Mouse (Mus musculus) lung, postnatal 0 days (tissue): ENCODE results near the gene Ankrd27. TPM values are rescaled to one million over a fixed set of nuclear protein-coding genes. Genes with fewer than 3 reads are reported as not detected.

ENCODE experiments used
- ATAC-seq: fragments of 200-750 bp; cut with Nextera tagmentation; 2 replicates; pipeline ENCODE4 v1.8.0; 2017; ENCODE audit warnings: moderate library complexity
- DNase-seq: peaks from one replicate; pipeline ENCODE4 v3.0.0-alpha.2; 2016; ENCODE audit warnings: low spot score
- H3K27ac ChIP-seq: fragments of 300-500 bp; sonication (generic); 2 replicates; pipeline ENCODE4 v1.5.1; 2014; ENCODE audit warnings: antibody characterized with exemption, mild to moderate bottlenecking, low read length, mixed read lengths
- H3K27me3 ChIP-seq: fragments of 300-500 bp; sonication (generic); replicated peaks from 2 replicates; pipeline ENCODE4 v1.6.1; 2014; ENCODE audit warnings: low read length, mixed read lengths; ENCODE audit not compliant: insufficient read depth
- H3K36me3 ChIP-seq: fragments of 300-500 bp; sonication (generic); 2 replicates; pipeline ENCODE4 v1.6.1; 2014; ENCODE audit warnings: low read length, mixed read lengths; ENCODE audit not compliant: insufficient read depth
- H3K4me1 ChIP-seq: fragments of 300-500 bp; sonication (generic); 2 replicates; pipeline ENCODE4 v1.6.1; 2014; ENCODE audit warnings: antibody characterized with exemption, low read depth, low read length, mixed read lengths; ENCODE audit not compliant: insufficient read depth
- H3K4me2 ChIP-seq: fragments of 300-500 bp; sonication (generic); replicated peaks from 2 replicates; pipeline ENCODE4 v1.6.1; 2014; ENCODE audit warnings: low read depth, mild to moderate bottlenecking, low read length, moderate library complexity, mixed read lengths
- H3K4me3 ChIP-seq: fragments of 300-500 bp; sonication (generic); 2 replicates; pipeline ENCODE4 v1.5.1; 2014; ENCODE audit warnings: low read depth, low read length
- H3K9ac ChIP-seq: fragments of 300-500 bp; sonication (generic); replicated peaks from 2 replicates; pipeline ENCODE4 v1.6.1; 2014; ENCODE audit warnings: low read depth, mild to moderate bottlenecking
- H3K9me3 ChIP-seq: fragments of 300-500 bp; sonication (generic); 2 replicates; pipeline ENCODE4 v1.6.1; 2016; ENCODE audit warnings: low read length, mixed read lengths
- CTCF ChIP-seq: IDR thresholded peaks from 2 replicates; pipeline ENCODE4 v1.5.1; 2016; ENCODE audit warnings: antibody characterized with exemption, mild to moderate bottlenecking
- EP300 ChIP-seq: IDR thresholded peaks from 2 replicates; pipeline ENCODE4 v1.6.1; 2016; ENCODE audit warnings: antibody characterized with exemption, mild to moderate bottlenecking, control low read depth
- WGBS: fragments of 180-500 bp; shearing (Covaris S2); extraction: QIAGEN DNeasy Blood & Tissue Kit; methylation state at CpG from one replicate; pipeline ENCODE4 v1.1.7; 2014; 5-methylcytosine and 5-hydroxymethylcytosine counted together
- polyA plus RNA-seq: library from polyadenylated mRNA; unstranded; fragments of >200 nt; fragmentation: Nextera tagmentation; extraction: Ambion mirVana; gene quantifications from 2 replicates; pipeline ENCODE4 v1.2.1, GENCODE M21; 2015

The Ankrd27 gene
- polyA plus RNA-seq, 1 experiment from 2014 or later, result 12.7 TPM

DNA sequence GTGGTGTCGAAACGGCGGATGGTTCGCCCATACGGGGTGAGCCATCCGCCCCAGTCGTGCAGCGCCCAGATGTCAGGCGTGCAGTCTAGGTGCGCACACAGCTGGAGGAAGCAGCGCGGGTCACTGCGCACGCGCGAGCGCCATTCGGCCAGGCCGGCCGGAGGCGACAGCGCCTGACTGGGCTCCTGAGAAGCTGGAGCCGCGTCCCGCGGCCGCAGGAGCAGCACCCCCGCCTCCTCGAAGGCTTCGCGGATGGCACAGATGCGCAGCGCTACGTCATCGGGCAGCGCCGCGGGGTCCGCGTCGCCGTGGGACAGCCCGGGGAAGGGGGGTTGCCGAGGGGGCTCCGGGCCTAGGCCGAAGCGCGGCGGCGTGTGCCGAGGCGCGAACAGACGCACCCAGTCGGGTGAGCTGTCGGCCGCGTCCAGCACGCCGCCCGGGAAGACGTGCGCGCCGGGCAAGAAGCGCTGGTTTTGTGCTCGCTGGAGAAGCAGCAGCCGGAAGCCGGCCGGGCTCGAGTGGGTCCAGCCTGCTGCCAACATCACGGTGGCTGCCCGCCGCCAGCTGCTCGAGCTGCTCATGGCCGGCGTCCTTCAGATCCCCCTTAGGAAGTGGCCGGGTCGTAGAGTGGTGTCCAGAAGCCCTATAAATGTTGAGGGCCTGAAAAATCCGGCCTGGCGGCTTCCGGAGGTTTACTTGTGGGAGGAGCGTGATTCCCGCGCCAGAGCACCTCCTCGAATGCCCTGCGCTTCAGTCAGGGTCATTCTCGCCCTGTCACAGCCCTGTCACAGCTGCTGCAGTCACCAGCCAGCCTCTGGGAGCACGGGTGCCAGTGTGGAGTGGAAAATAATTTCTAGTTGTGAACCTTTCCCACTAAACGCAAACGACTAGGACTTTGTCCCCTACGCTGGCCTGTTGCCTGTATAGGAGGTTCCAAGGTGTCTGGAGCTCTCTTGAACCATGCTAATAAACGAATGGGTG is 30.5 kb upstream of the Ankrd27 start:
- H3K36me3 ChIP-seq, result no peaks in the 10 kb centered on the region
- no peak for TF ChIP-seq CTCF
- TF ChIP-seq EP300, result no peak
- peak overlapping the region; percentile 87 for H3K4me3 ChIP-seq
- ATAC-seq, result peak; percentile 94
- H3K9ac ChIP-seq, result peak overlapping the region; percentile 98
- WGBS, result 2% methylated on average over 86 of the region's 93 CpGs
- peaks cover 3% of the 10 kb centered on the region; the same call in 1 of the 2 replicates for H3K4me1 ChIP-seq
- H3K4me2 ChIP-seq, result peak overlapping the region; percentile 97
- no peaks in the 10 kb centered on the region for H3K9me3 ChIP-seq
- peak overlapping the region; percentile 99 for H3K27ac ChIP-seq
- H3K27me3 ChIP-seq, result no peaks in the 10 kb centered on the region
- DNase-seq, result peak; percentile 95

DNA sequence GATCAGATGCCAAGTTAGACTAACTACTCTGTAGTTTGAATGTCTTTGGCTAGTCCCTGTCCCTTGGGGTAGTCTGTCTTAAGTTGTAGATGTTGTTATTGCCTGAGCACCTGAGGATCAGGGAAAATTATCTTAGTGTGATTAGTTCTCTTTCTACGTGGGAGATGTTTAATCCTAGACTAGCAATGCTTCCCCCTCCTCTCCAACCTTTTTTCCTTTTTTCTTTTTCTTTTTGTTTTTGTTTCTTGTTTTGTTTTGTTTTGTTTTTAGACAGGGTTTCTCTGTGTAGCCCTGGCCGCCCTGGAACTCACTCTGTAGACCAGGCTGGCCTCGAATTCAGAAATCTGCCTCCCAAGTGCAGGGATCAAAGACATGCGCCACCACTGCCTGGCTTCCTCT is 29.8 kb upstream of the Ankrd27 start, which contains the start of gene Nudt19:
Gene Nudt19, minus strand, starts transcription at position 100 of the 399 bp plus-strand sequence.
- ATAC-seq (no peak), DNase-seq (no peak)
- Histone ChIP-seq H3K4me2 (peak within 1 kb of the TSS; percentile 97), H3K36me3 (no peaks in the 10 kb centered on the region), H3K4me1 (peaks cover 3% of the 10 kb centered on the region; the same call in 1 of the 2 replicates), H3K9ac (peak within 1 kb of the TSS; percentile 98), H3K9me3 (no peaks in the 10 kb centered on the region), H3K4me3 (peak within 1 kb of the TSS; percentile 87), H3K27ac (peak within 1 kb of the TSS; percentile 99), H3K27me3 (no peaks in the 10 kb centered on the region)
- TF ChIP-seq EP300, result no peak
- TF ChIP-seq CTCF, result no peak
- 64% methylated on average over 4 of the region's 4 CpGs for WGBS

DNA sequence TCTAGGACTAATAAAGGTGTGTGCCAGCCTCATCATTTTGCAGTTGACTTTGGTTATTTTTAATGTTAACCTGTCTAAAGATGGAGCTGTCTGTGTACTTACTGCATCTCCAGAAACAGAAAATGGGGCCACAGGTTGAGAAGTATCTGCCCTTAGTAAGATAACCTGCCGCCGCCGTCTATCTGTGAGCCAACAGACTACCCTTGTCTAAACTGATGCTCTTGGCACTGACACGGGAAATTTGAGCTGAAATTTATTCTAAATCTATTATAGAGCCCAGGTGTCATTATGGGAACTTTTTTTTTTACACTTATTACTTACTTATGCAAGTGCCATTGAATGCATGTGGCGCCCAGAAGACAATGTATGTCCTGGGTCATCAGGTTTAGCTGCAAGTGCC is 29.1 kb upstream of the Ankrd27 start:
- no peaks in the 10 kb centered on the region for H3K36me3 ChIP-seq
- WGBS, result 77% methylated on average over 5 of the region's 5 CpGs
- H3K4me2 ChIP-seq, result no peak overlapping the region
- H3K4me3 ChIP-seq, result no peak overlapping the region
- peaks cover 3% of the 10 kb centered on the region; the same call in 1 of the 2 replicates for H3K4me1 ChIP-seq
- DNase-seq, result no peak
- H3K27ac ChIP-seq, result no peak overlapping the region
- H3K9ac ChIP-seq, result no peak overlapping the region
- H3K9me3 ChIP-seq, result no peaks in the 10 kb centered on the region
- ATAC-seq, result no peak
- H3K27me3 ChIP-seq, result no peaks in the 10 kb centered on the region
- TF ChIP-seq EP300 (no peak), CTCF (no peak)

DNA sequence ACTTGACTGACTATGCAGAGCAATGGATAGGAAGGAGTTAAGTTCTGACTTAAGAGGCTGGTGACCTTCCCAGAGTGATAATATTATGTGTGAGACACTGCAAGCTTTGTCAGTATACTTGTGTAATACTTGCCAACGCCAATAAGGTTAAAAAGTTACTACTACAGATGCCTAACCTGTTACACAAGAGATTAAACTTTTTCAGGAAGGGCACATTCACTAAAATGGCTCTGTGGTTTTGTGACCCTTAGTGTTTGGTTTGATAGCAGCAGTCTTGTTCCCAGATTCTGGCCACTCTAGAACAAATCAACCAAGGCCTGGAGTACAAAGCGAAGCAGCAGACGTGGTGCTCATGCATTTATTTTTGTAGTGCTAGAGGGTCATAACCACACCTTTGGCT is 28.5 kb upstream of the Ankrd27 start:
- Histone ChIP-seq H3K9me3 (no peaks in the 10 kb centered on the region), H3K9ac (no peak overlapping the region), H3K36me3 (no peaks in the 10 kb centered on the region), H3K4me3 (no peak overlapping the region), H3K27ac (no peak overlapping the region), H3K27me3 (no peaks in the 10 kb centered on the region), H3K4me1 (peaks cover 3% of the 10 kb centered on the region; the same call in 1 of the 2 replicates), H3K4me2 (no peak overlapping the region)
- WGBS, result 54% methylated on average over 3 of the region's 3 CpGs
- no peak for TF ChIP-seq CTCF
- TF ChIP-seq EP300, result no peak
- ATAC-seq (no peak), DNase-seq (no peak)

DNA sequence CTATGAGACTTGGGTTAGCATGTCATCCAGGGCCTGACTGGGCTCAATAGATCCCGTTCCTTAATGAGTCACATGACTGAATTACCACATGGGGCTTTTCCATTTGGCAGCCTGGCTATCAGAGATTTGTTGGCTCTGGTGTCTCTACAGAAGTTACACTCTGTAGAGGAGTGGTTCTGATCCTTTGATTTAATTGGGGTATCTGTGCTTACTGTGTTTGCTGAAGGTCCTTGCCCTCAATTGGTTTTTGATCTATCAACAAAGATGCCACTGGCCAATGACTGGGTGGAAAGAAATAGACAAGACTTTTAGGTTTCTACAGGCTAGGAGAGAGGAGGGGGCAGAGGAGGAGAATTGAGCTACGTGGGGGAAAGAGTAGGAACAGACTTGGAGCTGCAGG is 27.4 kb upstream of the Ankrd27 start:
- TF ChIP-seq EP300 (no peak), CTCF (no peak)
- Histone ChIP-seq H3K4me1 (peaks cover 3% of the 10 kb centered on the region; the same call in 1 of the 2 replicates), H3K4me2 (no peak overlapping the region), H3K36me3 (no peaks in the 10 kb centered on the region), H3K27ac (no peak overlapping the region), H3K27me3 (no peaks in the 10 kb centered on the region), H3K4me3 (no peak overlapping the region), H3K9ac (no peak overlapping the region), H3K9me3 (no peaks in the 10 kb centered on the region)
- no peak for ATAC-seq
- no peak for DNase-seq
- WGBS, result 51% methylated on average over 2 of the region's 2 CpGs

DNA sequence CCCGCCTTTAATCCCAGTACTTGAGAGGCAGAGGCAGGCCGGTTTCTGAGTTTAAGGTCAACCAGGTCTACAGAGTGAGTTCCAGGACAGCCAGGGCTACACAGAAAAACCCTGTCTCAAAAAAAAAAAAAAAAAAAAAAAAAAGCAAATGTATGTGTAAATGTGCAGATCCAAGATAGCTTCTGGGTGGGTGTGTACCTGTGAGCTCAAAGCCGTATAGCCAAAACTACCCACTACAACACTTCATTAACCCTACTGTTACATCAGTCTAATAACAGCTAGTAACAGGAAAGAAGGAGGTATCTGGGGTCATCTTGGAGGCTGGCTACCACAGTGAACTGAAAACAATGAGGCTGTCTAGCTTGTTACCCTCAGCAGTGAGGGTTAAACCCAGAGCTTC is 26.2 kb upstream of the Ankrd27 start:
- TF ChIP-seq EP300, result no peak
- no peak for TF ChIP-seq CTCF
- H3K27me3 ChIP-seq, result no peaks in the 10 kb centered on the region
- peaks cover 3% of the 10 kb centered on the region; the same call in 1 of the 2 replicates for H3K4me1 ChIP-seq
- ATAC-seq (no peak), DNase-seq (no peak)
- H3K36me3 ChIP-seq, result no peaks in the 10 kb centered on the region
- no peak overlapping the region for H3K9ac ChIP-seq
- no peak overlapping the region for H3K27ac ChIP-seq
- H3K4me3 ChIP-seq, result no peak overlapping the region
- no peaks in the 10 kb centered on the region for H3K9me3 ChIP-seq
- 93% methylated on average over 3 of the region's 3 CpGs for WGBS
- no peak overlapping the region for H3K4me2 ChIP-seq
